Mouse (Mus musculus) C3H10T1/2 (cell line): Measurements from ENCODE around the gene Rdh1. TPM values are rescaled to one million over a fixed set of nuclear protein-coding genes. Genes with fewer than 3 reads are reported as not detected.

ENCODE experiments used
- polyA plus RNA-seq, 2 experiments: library from polyadenylated mRNA; unstranded; fragments of >200 nt; fragmentation: generic; extraction: Trizol; gene quantifications; one replicate each; pipeline ENCODE4 v1.2.1; 2012; ENCODE audit warnings: missing spikeins in 2 of 2

Gene Rdh1
- polyA plus RNA-seq, result under 1 TPM; 0.01 to 0.04 TPM

GRCm38 (mm10) chr10:127759181-127760110 lies at the start of gene Rdh1, which contains the start of gene Rdh16f1:
Gene Rdh1, plus strand, starts transcription at chr10:127759721.
Gene Rdh16f1, plus strand, starts transcription at chr10:127759787.

GRCm38 (mm10) chr10:127724178-127724577 lies 35.3 kb upstream of the Rdh1 start, which contains the start of gene Tac2:
Gene Tac2, plus strand, starts transcription at chr10:127724478.

GRCm38 (mm10) chr10:127739083-127739660 lies 20.3 kb upstream of the Rdh1 start, which contains the start of gene Zbtb39:
Gene Zbtb39, plus strand, starts transcription at chr10:127739538.

GRCm38 (mm10) chr10:127751548-127751947 lies 8.0 kb upstream of the Rdh1 start, which contains the start of gene Gpr182:
Gene Gpr182, minus strand, starts transcription at chr10:127751732.

GRCm38 (mm10) chr10:127776011-127776410 lies 16.5 kb downstream of the Rdh1 start, which contains the start of gene Rdh9:
Gene Rdh9, plus strand, starts transcription at chr10:127776386.

GRCm38 (mm10) chr10:127800891-127801290 lies 41.4 kb downstream of the Rdh1 start, which contains the start of gene Rdh16:
Gene Rdh16, plus strand, starts transcription at chr10:127801152.

Other genes with a start within 250 kb of the Rdh1 start
- gene Ndufa4l2, start 244.8 kb upstream of the Rdh1 start, polyA plus RNA-seq, result under 1 TPM; 0.23 to 0.73 TPM
- gene Shmt2, start 237.3 kb upstream of the Rdh1 start, polyA plus RNA-seq, result 100 to 1,000 TPM in 1 of 2 experiments, 10 to 100 TPM in 1; 59.7 to 274 TPM
- 1 to 10 TPM; 1.7 to 2.9 TPM for gene Nxph4, start 225.2 kb upstream of the Rdh1 start, polyA plus RNA-seq
- gene Lrp1, start 138.6 kb upstream of the Rdh1 start, polyA plus RNA-seq, result 100 to 1,000 TPM in 1 of 2 experiments, 10 to 100 TPM in 1; 76.0 to 618 TPM
- 10 to 100 TPM; 24.6 to 55.2 TPM for gene Stat6, start 116.7 kb upstream of the Rdh1 start, polyA plus RNA-seq
- 1 to 10 TPM; 2.0 to 8.1 TPM for gene Nemp1, start 92.8 kb upstream of the Rdh1 start, polyA plus RNA-seq
- gene Nab2, start 91.2 kb upstream of the Rdh1 start, polyA plus RNA-seq, result 10 to 100 TPM; 29.5 to 92.6 TPM
- under 1 TPM; 0.15 to 0.47 TPM for gene Myo1a, start 54.6 kb upstream of the Rdh1 start, polyA plus RNA-seq
- not detected for gene Tac2, start 35.2 kb upstream of the Rdh1 start, polyA plus RNA-seq
- gene Zbtb39, start 20.2 kb upstream of the Rdh1 start, polyA plus RNA-seq, result 1 to 10 TPM in 1 of 2 experiments, under 1 TPM in 1; 0.61 to 3.7 TPM
- gene Gpr182, start 8.0 kb upstream of the Rdh1 start, polyA plus RNA-seq, result under 1 TPM; 0.05 to 0.27 TPM
- gene Rdh16f1, start 66 bp downstream of the Rdh1 start, polyA plus RNA-seq, result under 1 TPM in 1 of 2 experiments, not detected in 1; 0.04 TPM
- gene Rdh9, start 16.7 kb downstream of the Rdh1 start, polyA plus RNA-seq, result under 1 TPM; 0.04 to 0.34 TPM
- not detected for gene Rdh16, start 41.4 kb downstream of the Rdh1 start, polyA plus RNA-seq
- gene Rdh19, start 90.2 kb downstream of the Rdh1 start, polyA plus RNA-seq, result not detected
- under 1 TPM in 1 of 2 experiments, not detected in 1; 0.02 TPM for gene Rdh16f2, start 106.8 kb downstream of the Rdh1 start, polyA plus RNA-seq
- gene Rdh7, start 129.1 kb downstream of the Rdh1 start, polyA plus RNA-seq, result not detected
- not detected for gene Sdr9c7, start 138.8 kb downstream of the Rdh1 start, polyA plus RNA-seq
- gene Hsd17b6, start 247.9 kb downstream of the Rdh1 start, polyA plus RNA-seq, result not detected